Mouse (Mus musculus) frontal cortex, adult (tissue): Measurements from ENCODE around the gene Wdfy3.
"Not testable (repeated sequence)": the region's sequence is repeated elsewhere in the genome, so short reads cannot be mapped to it uniquely, and the experiment has no call there.

Source experiments
- ATAC-seq: cut with Nextera tagmentation; 2 replicates; pipeline ENCODE4 v1.9.2; 2017; ENCODE audit warnings: mild to moderate bottlenecking, moderate library complexity, mixed read lengths; ENCODE audit not compliant: low TSS enrichment

Wdfy3 gene

DNA sequence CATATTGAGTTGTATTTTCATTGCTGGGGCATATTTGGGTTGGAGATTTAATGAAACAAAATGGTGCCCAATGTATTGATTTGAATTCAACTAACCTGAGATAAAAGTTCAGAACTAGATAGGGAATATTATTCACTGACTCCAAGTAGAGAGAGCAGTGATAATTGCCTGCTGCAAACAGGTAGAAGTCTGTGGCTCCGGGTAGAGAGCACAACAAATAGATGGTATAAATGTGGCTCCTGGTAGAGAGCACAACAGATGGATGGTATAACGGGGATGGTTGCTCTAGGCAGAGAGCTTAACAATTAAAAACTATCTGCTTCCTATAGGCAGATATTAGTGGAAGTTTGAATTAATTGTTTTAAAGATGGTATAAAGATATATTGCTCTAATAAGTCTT is 232.1 kb downstream of the Wdfy3 start:
- ATAC-seq: not testable (repeated sequence)

DNA sequence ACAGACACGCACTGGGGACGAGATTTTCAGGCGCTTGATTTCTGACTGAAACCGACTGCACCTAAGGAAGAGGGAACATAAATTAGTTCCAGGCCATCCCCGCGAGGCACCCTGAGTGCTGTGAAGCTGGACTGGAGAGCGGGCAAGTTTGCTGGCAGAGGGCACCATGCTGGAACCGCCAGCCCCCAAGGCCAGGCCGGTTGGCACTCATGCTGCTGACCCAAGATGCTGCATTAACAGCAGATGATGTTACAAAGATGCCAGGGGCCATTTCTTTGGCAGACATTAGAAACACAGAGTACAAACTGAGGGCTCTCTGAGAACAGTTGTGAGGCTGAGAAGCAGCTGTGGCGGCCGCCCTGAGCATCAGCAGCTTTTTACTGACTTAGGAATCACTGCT is 233.5 kb downstream of the Wdfy3 start:
- ATAC-seq: no peak

- ATAC-seq: 0 out of 2 replicates have a peak, but pooled peaks have one; percentile 16
These were observed 235.8 kb downstream of the Wdfy3 start for GRCm38 (mm10) chr5:101833875-101834274.

DNA sequence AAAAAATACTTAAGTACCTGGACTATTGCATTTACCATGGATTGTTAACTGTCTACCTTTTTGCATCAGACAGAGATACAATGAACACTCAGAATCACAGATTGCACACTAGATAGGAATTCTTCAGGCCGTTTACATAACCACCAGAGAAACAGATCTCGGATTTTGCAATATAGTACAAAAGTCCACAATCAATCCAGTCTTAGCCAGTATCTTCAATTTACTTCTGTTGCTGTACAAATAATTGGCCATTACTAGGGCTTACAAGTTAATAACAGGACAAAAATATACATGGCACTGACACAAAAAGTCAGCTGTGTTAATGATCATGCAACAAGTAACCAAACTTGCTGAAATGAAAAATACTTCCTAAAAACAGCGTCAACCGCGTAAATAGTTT is 236.7 kb downstream of the Wdfy3 start:
- no peak for ATAC-seq

GRCm38 (mm10) chr5:101832042-101832441 is 237.7 kb downstream of the Wdfy3 start:
- no peak for ATAC-seq

DNA sequence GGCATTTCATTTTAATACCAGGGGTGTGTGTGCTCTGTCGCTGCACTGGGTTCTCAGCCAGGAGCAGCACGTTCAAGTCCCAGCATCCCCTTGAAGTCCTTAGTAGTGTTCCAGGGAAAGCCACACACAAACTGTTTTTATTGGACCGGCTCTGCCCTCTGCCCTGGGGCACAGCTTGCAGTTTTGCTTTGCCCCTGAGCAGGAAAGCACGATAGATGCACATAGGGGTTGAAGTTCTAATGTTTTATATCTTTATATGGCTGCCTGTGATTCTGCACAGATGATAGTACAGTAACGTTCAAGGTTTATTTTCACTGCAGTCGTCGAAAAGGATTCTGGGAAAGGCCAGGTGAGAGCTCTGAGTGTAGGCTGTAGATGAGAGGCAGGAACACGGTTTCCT is 239.5 kb downstream of the Wdfy3 start:
- ATAC-seq: no peak

- ATAC-seq: no peak
These were observed 240.8 kb downstream of the Wdfy3 start for GRCm38 (mm10) chr5:101828932-101829331.

GRCm38 (mm10) chr5:101827477-101827876 is 242.2 kb downstream of the Wdfy3 start:
- ATAC-seq: no peak

GRCm38 (mm10) chr5:101826531-101826970 is 243.2 kb downstream of the Wdfy3 start:
- ATAC-seq: peak; percentile 47

- peak; percentile 48 for ATAC-seq
These were observed 244.4 kb downstream of the Wdfy3 start for GRCm38 (mm10) chr5:101825111-101825911.

- no peak for ATAC-seq
These were observed 247.4 kb downstream of the Wdfy3 start for GRCm38 (mm10) chr5:101822311-101822670.

- no peak for ATAC-seq
These were observed 248.0 kb downstream of the Wdfy3 start for GRCm38 (mm10) chr5:101821491-101822310.

GRCm38 (mm10) chr5:101821052-101821451 is 248.7 kb downstream of the Wdfy3 start:
- no peak for ATAC-seq

- no peak for ATAC-seq
These were observed 249.9 kb downstream of the Wdfy3 start for GRCm38 (mm10) chr5:101819844-101820243.

DNA sequence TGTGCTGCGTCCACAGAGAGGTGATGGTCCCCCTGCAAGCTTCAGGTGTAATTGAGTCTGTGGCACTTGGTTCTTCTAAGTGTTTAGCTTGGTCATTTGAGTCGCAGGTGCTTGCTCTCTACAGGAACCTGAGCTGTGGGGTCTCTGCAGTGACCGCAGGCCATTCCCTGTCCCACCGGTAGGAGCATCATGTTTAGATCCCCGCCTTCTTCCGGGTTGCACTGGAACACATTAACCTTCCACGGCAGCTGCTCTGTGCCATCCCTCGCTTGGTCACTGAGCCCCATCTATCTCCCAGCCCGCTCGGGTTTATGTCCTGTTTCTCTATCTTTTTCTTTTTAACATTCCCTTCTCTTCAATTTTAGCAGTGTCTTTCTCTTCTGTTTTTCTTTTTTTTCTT is 250.5 kb downstream of the Wdfy3 start:
- ATAC-seq: no peak

- ATAC-seq: peak; percentile 57
These were observed 252.9 kb downstream of the Wdfy3 start for GRCm38 (mm10) chr5:101816822-101817221.

DNA sequence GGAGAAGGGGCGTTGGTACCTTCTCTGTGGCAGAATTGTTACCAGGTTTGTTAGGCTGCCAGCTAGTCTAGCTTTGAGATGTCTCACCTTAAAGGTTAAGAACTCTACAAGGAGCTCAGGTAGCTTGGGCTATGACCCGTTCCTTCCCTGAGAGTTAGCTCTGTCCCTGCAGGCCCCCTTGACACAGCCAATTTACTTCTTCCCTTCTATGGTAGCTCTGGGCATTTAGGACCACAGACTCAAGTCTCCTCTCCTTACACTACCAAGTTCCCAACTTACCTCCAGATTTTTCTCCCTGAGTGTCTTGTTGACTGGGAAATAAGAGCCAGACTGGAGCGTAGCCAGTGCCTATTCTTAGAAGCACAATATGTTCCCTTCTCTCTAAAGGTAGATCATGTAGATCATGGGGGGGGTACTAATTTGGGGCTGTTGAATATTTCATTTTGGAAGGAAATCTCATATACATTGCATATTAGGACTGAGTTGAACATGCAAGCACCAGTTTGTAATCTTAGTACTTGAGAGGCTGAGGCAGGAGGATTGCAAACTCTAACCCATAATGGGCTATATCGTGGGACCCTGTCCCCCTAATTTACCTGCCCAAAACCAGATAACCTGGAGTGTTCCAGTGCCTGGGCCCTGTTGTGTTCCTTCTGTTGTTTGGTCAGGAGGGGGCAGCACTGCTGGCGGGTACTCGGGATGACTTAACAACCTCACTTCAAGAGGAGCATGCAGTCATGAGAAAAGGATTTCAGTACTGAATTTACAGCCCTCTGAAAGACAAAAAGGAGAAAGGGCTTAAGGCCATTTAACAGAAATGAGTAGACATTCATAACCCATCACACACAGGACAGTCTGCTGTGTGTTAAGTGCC is 258.2 kb downstream of the Wdfy3 start:
- ATAC-seq: peak; percentile 36; the same call in 1 of the 2 replicates

DNA sequence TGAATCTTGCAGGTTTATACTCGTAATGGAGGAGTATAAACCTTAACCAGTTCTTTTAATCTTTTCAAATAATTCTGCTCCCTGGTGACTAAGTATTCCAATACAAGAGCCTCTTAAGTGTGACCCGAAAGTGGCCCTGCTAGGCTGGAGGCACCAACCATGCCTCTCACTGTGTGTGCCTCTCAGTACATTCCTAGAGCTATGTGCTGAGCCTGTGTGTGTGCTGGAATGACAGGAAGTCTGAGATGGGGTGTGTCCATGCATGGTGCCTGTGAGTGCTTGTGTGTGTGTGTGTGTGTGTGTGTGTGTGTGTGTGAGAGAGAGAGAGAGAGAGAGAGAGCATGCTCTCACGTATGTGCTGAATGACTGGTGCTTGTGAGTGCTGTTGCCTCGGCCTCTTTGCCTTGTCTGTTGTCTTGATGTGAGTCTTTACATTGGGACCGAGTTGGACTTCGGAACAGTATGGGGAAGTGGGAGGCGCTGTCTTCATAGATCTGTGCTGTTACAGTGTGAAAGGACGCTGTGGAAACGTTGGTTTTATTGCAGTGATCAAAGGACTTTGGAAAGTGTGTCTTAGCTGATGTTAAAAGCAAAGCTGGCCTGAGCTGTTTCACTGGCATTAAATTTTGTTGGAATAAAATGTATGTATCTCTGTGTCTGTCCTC is 267.2 kb downstream of the Wdfy3 start:
- ATAC-seq: no peak

- no peak for ATAC-seq
These were observed 267.8 kb downstream of the Wdfy3 start for GRCm38 (mm10) chr5:101801891-101802290.

GRCm38 (mm10) chr5:101792665-101793064 is 277.1 kb downstream of the Wdfy3 start:
- ATAC-seq: peak; percentile 14; the same call in 1 of the 2 replicates

DNA sequence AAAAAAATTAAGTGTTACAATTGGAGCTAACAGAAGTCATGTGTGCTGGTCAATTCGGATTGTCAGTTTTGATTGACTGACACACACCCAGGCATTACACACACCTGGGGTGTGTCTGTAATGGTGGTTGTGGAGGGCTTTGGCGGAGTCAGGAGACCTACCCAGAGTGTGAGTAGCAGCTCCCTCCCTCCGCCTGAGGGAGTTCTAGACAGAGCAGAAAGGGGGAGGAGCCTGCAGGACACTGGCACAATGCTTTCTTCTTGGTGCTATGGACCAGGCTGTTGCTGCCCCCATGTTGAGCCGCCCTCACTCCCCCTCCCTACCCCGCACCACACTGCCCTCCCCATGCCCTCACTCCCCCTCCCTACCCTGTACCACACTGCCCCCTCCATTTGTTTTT is 279.2 kb downstream of the Wdfy3 start:
- ATAC-seq: no peak
